Mouse (Mus musculus) bone marrow macrophage, adult 2 months (primary cell): Measurements from ENCODE around the gene Snap23.

Source experiments
- CTCF ChIP-seq: IDR thresholded peaks from 2 replicates; pipeline ENCODE4 v1.5.1; 2012; ENCODE audit warnings: low read depth, mild to moderate bottlenecking, low read length, moderate library complexity
- POLR2A ChIP-seq: IDR thresholded peaks from 2 replicates; pipeline ENCODE4 v1.6.1; 2012; ENCODE audit warnings: mild to moderate bottlenecking, low read depth, low read length, borderline replicate concordance

DNA sequence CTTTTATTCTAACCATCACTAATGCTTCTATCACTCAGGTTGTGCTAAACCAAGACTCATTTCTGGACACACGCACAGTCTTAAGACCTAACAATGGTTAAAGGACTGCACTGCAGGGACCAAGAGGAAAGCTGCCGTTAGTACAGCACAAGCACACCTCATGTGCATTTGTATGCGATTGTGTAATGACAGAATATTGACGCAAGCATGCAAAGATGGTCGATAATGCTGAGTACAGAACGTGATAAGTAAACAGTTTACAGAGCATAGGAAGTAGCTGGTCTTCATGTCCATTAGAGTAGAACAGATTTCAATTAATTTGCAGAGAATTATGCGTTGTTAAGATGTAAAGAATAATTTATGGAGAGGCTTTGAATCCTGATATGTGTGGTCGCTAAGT lies 73.4 kb downstream of the Snap23 start:
- TF ChIP-seq CTCF (no peak), POLR2A (no peak)
